Mouse (Mus musculus) limb, embryonic 13.5 days (tissue): Measurements from ENCODE around the gene Myo1h. TPM values are rescaled to one million over a fixed set of nuclear protein-coding genes. Genes with fewer than 3 reads are reported as not detected.
A peak's percentile ranks its signal among the peaks of the same experiment; 100 is the strongest.

Experiments used
- ATAC-seq: fragments of 200-750 bp; cut with Nextera tagmentation; 2 replicates; pipeline ENCODE4 v1.8.0; 2017; ENCODE audit warnings: low read depth, moderate number of reproducible peaks, moderate TSS enrichment; ENCODE audit not compliant: low FRiP score
- H3K27ac ChIP-seq: fragments of 300-500 bp; sonication (generic); 2 replicates; pipeline ENCODE4 v1.5.1; 2015; ENCODE audit warnings: inconsistent platforms, mild to moderate bottlenecking, moderate library complexity
- H3K27me3 ChIP-seq: fragments of 300-500 bp; sonication (generic); 2 replicates; pipeline ENCODE4 v1.6.1; 2015; ENCODE audit warnings: mild to moderate bottlenecking, inconsistent platforms
- H3K36me3 ChIP-seq: fragments of 300-500 bp; sonication (generic); 2 replicates; pipeline ENCODE4 v1.6.1; 2015; ENCODE audit warnings: inconsistent platforms, mild to moderate bottlenecking, moderate library complexity
- H3K4me1 ChIP-seq: fragments of 300-500 bp; sonication (generic); 2 replicates; pipeline ENCODE4 v1.6.1; 2015; ENCODE audit warnings: inconsistent platforms
- H3K4me2 ChIP-seq: fragments of 300-500 bp; sonication (generic); replicated peaks from 2 replicates; pipeline ENCODE4 v1.6.1; 2015; ENCODE audit warnings: inconsistent platforms, mild to moderate bottlenecking, moderate library complexity
- H3K4me3 ChIP-seq: fragments of 300-500 bp; sonication (generic); 2 replicates; pipeline ENCODE4 v1.5.1; 2015; ENCODE audit warnings: moderate library complexity, mild to moderate bottlenecking, inconsistent platforms
- H3K9ac ChIP-seq: fragments of 300-500 bp; sonication (generic); 2 replicates; pipeline ENCODE4 v1.6.1; 2015; ENCODE audit warnings: mild to moderate bottlenecking, inconsistent platforms
- H3K9me3 ChIP-seq: fragments of 300-500 bp; sonication (generic); 2 replicates; pipeline ENCODE4 v1.6.1; 2016; ENCODE audit warnings: inconsistent platforms
- WGBS: fragments of 180-500 bp; shearing (Covaris S2); methylation state at CpG from one replicate; pipeline ENCODE4 v1.1.7; 2015; 5-methylcytosine and 5-hydroxymethylcytosine counted together
- polyA plus RNA-seq: library from polyadenylated mRNA; unstranded; fragments of >200 nt; fragmentation: Nextera tagmentation; extraction: Ambion mirVana; gene quantifications from 2 replicates; pipeline ENCODE4 v1.2.1, GENCODE M21; 2015

Myo1h gene
- polyA plus RNA-seq, 1 experiment from 2014 or later: 0.98 TPM

DNA sequence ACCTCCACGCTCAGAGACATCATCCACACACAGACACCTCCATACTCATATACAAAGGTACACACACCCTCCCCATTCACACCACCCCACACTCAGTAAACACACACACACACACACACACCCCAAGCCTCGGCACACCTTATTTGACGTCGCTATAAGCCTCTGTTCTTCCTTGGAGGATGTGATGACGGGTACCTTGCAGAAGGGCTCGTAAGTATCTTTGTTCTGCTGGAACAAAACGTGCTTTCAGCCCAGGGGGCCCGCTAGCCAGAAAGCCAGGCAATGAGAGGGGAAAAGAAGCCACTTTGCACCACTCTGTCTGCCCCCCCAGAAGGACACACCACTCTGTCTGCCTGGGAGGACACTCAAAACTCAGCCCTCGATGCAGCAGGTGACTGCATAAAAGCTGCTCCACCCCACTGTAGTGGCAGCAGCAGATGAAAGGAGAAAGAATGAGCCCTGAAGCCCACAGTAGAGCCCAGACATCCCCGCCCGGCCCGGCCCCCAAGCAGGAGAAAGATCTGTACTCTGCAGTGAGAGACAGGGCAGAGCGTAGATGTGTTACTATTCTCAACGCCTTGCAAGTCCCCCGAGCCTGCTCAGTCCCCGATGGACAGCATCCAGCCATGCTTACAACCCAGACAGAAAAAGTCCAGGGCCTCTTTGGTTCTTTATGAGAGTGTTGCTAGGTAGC, 80.0 kb downstream of the Myo1h start:
- Histone ChIP-seq H3K36me3 (peaks cover 82% of the 10 kb centered on the region), H3K9ac (no peak overlapping the region), H3K9me3 (no peaks in the 10 kb centered on the region), H3K4me3 (no peak overlapping the region), H3K27me3 (no peaks in the 10 kb centered on the region), H3K4me2 (no peak overlapping the region), H3K27ac (peak overlapping the region; percentile 95; the same call in 1 of the 2 replicates), H3K4me1 (peaks cover 64% of the 10 kb centered on the region)
- 87% methylated on average over 16 of the region's 16 CpGs for WGBS
- ATAC-seq: no peak

- Histone ChIP-seq H3K27me3 (no peaks in the 10 kb centered on the region), H3K9ac (peak overlapping the region; percentile 51), H3K4me3 (no peak overlapping the region), H3K36me3 (peaks cover 84% of the 10 kb centered on the region), H3K9me3 (no peaks in the 10 kb centered on the region), H3K4me2 (peak overlapping the region; percentile 46), H3K4me1 (peaks cover 63% of the 10 kb centered on the region), H3K27ac (peak overlapping the region; percentile 95)
- 0 out of 2 replicates have a peak, but pooled peaks have one; percentile 1 for ATAC-seq
- 60% methylated on average over 9 of the region's 9 CpGs for WGBS
These were observed 81.0 kb downstream of the Myo1h start for GRCm38 (mm10) chr5:114369921-114370320.

DNA sequence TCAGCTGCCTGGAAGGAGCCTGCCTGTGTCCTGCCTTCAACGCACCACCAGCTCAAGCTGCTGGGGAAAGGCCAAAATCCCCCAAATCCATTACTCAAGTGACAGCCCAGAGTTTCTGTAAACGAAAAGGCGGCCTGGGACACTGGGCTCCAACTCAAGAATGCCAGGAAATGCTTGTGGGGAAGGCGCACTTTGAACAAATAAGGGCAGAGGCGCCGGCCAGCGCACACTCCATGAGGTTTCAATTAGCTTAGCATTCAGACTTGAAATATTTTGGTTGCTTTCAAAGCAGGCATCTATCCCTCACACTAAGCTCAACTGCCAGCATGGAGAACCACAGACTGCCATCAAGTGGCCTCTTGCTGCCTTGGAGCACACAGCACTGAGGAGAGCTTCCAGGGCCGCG, 81.4 kb downstream of the Myo1h start:
- Histone ChIP-seq H3K4me2 (peak overlapping the region; percentile 46), H3K36me3 (peaks cover 84% of the 10 kb centered on the region), H3K27me3 (no peaks in the 10 kb centered on the region), H3K4me3 (no peak overlapping the region), H3K9me3 (no peaks in the 10 kb centered on the region), H3K27ac (peak overlapping the region; percentile 95), H3K4me1 (peaks cover 58% of the 10 kb centered on the region), H3K9ac (peak overlapping the region; percentile 51)
- 12% methylated on average over 9 of the region's 9 CpGs for WGBS
- ATAC-seq: peak; percentile 74

GRCm38 (mm10) chr5:114371331-114371730, 82.4 kb downstream of the Myo1h start:
- ATAC-seq: no peak
- H3K9ac ChIP-seq: peak overlapping the region; percentile 50; the same call in 1 of the 2 replicates
- peak overlapping the region; percentile 46 for H3K4me2 ChIP-seq
- H3K27ac ChIP-seq: peak overlapping the region; percentile 95
- H3K4me1 ChIP-seq: peaks cover 55% of the 10 kb centered on the region
- H3K4me3 ChIP-seq: no peak overlapping the region
- WGBS: 51% methylated on average over 3 of the region's 3 CpGs
- H3K27me3 ChIP-seq: no peaks in the 10 kb centered on the region
- H3K36me3 ChIP-seq: peaks cover 84% of the 10 kb centered on the region
- no peaks in the 10 kb centered on the region for H3K9me3 ChIP-seq

DNA sequence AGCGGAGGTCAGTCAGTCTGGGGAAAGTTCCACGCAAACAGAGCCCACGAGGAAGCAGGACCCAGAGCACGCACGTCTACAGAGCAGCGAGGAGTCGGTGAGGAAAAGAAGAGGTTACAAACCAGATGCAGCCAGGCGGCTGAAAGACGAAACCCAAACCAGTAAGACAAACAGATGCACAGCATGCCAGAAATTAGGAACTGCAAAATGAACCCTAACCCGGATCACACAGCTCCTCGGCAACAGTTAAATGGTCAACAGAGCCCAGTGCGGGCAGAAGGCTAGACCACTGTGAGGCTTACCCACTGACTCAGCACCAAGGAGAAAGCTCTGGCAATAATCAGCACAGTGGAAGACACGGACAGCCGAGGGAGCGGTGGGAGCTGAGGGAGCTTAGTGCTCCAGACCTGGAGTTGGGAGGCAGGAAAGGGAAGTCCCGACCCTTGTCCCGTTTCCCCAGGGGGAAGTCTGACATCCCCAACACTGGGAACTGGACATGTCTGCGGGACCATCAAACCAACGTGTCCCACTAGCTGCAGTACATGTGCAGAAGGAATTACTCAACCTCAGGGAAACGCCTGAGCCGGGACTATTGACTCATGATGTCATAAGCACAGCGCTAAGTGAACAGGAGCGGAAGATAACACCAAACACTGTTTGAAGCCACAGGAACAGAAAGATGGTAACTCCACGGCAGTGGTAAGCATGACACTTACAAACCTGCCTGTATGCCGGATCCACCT, 82.9 kb downstream of the Myo1h start:
- no peak for ATAC-seq
- 45% methylated on average over 25 of the region's 25 CpGs for WGBS
- H3K4me3 ChIP-seq: no peak overlapping the region
- 0 out of 2 replicates have a peak overlapping the region, but pooled peaks have one; percentile 46 for H3K4me2 ChIP-seq
- H3K9ac ChIP-seq: peak overlapping the region; percentile 50; the same call in 1 of the 2 replicates
- H3K27me3 ChIP-seq: no peaks in the 10 kb centered on the region
- H3K27ac ChIP-seq: peak overlapping the region; percentile 95
- H3K9me3 ChIP-seq: no peaks in the 10 kb centered on the region
- H3K4me1 ChIP-seq: peaks cover 55% of the 10 kb centered on the region
- H3K36me3 ChIP-seq: peaks cover 81% of the 10 kb centered on the region

GRCm38 (mm10) chr5:114372565-114372964, 83.6 kb downstream of the Myo1h start:
- H3K27ac ChIP-seq: peak overlapping the region; percentile 95; the same call in 1 of the 2 replicates
- no peak overlapping the region for H3K4me3 ChIP-seq
- WGBS: 39% methylated on average over 11 of the region's 11 CpGs
- peak overlapping the region; percentile 11; the same call in 1 of the 2 replicates for H3K4me2 ChIP-seq
- H3K27me3 ChIP-seq: no peaks in the 10 kb centered on the region
- no peak for ATAC-seq
- no peak overlapping the region; the same call in 1 of the 2 replicates for H3K9ac ChIP-seq
- H3K36me3 ChIP-seq: peaks cover 74% of the 10 kb centered on the region
- H3K9me3 ChIP-seq: no peaks in the 10 kb centered on the region
- H3K4me1 ChIP-seq: peaks cover 62% of the 10 kb centered on the region

- Histone ChIP-seq H3K4me2 (no peak overlapping the region), H3K9ac (no peak overlapping the region), H3K27me3 (no peaks in the 10 kb centered on the region), H3K9me3 (no peaks in the 10 kb centered on the region), H3K36me3 (peaks cover 68% of the 10 kb centered on the region), H3K4me3 (no peak overlapping the region), H3K4me1 (peaks cover 68% of the 10 kb centered on the region), H3K27ac (no peak overlapping the region)
- 61% methylated on average over 11 of the region's 11 CpGs for WGBS
- no peak for ATAC-seq
These were observed 84.2 kb downstream of the Myo1h start for GRCm38 (mm10) chr5:114373174-114373573.

GRCm38 (mm10) chr5:114373581-114373980, 84.6 kb downstream of the Myo1h start:
- WGBS: 91% methylated on average over 9 of the region's 9 CpGs
- Histone ChIP-seq H3K36me3 (peaks cover 64% of the 10 kb centered on the region), H3K4me1 (peaks cover 72% of the 10 kb centered on the region), H3K27me3 (no peaks in the 10 kb centered on the region), H3K27ac (no peak overlapping the region), H3K4me2 (no peak overlapping the region), H3K4me3 (no peak overlapping the region), H3K9me3 (no peaks in the 10 kb centered on the region), H3K9ac (no peak overlapping the region)
- no peak for ATAC-seq

GRCm38 (mm10) chr5:114374409-114375213, 85.6 kb downstream of the Myo1h start:
- H3K27me3 ChIP-seq: no peaks in the 10 kb centered on the region
- peaks cover 54% of the 10 kb centered on the region for H3K36me3 ChIP-seq
- 90% methylated on average over 23 of the region's 23 CpGs for WGBS
- no peak overlapping the region for H3K4me2 ChIP-seq
- H3K4me1 ChIP-seq: peaks cover 74% of the 10 kb centered on the region
- H3K9ac ChIP-seq: no peak overlapping the region
- H3K4me3 ChIP-seq: no peak overlapping the region
- ATAC-seq: no peak
- H3K27ac ChIP-seq: peak overlapping the region; percentile 15; the same call in 1 of the 2 replicates
- no peaks in the 10 kb centered on the region for H3K9me3 ChIP-seq

GRCm38 (mm10) chr5:114378177-114378920, 89.4 kb downstream of the Myo1h start:
- Histone ChIP-seq H3K27ac (peak overlapping the region; percentile 15; the same call in 1 of the 2 replicates), H3K9me3 (no peaks in the 10 kb centered on the region), H3K36me3 (peaks cover 34% of the 10 kb centered on the region), H3K4me1 (peaks cover 53% of the 10 kb centered on the region), H3K4me2 (peak overlapping the region; percentile 94), H3K9ac (peak overlapping the region; percentile 95), H3K4me3 (peak overlapping the region; percentile 91), H3K27me3 (no peaks in the 10 kb centered on the region)
- 61% methylated on average over 10 of the region's 10 CpGs for WGBS
- no peak for ATAC-seq

DNA sequence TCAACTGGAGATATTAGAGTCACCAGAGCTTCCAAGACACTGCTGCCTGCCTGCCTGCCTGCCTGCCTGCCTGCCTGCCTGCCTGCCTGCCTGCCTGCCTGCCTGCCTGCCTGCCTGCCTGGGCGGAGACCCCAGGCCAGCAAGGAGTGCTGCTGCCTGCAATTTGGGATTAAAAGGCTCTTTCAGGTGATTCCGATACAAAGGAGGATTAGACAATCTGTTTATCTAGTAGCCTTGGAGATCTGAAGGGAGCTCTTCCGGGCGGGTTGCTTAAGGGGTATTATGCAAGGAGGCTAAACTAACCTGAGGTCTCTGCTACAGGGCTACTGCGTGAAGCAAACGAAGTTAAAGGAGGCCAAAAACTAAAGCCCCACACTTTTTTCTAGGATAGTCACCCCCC, 90.0 kb downstream of the Myo1h start:
- WGBS: 47% methylated on average over 6 of the region's 6 CpGs
- Histone ChIP-seq H3K4me2 (peak overlapping the region; percentile 94), H3K4me1 (peaks cover 47% of the 10 kb centered on the region), H3K9ac (peak overlapping the region; percentile 95), H3K9me3 (no peaks in the 10 kb centered on the region), H3K36me3 (peaks cover 31% of the 10 kb centered on the region), H3K4me3 (peak overlapping the region; percentile 91), H3K27me3 (no peaks in the 10 kb centered on the region), H3K27ac (peak overlapping the region; percentile 15; the same call in 1 of the 2 replicates)
- ATAC-seq: no peak
